Mouse (Mus musculus) cerebral cortex, adult 2 months (tissue): ENCODE measurements around the gene Bin2.

Experiments used
- WGBS: fragments of 180-500 bp; shearing (Covaris S2); methylation state at CpG from one replicate; pipeline ENCODE4 v1.1.7; 2018; 5-methylcytosine and 5-hydroxymethylcytosine counted together

Bin2 gene

DNA sequence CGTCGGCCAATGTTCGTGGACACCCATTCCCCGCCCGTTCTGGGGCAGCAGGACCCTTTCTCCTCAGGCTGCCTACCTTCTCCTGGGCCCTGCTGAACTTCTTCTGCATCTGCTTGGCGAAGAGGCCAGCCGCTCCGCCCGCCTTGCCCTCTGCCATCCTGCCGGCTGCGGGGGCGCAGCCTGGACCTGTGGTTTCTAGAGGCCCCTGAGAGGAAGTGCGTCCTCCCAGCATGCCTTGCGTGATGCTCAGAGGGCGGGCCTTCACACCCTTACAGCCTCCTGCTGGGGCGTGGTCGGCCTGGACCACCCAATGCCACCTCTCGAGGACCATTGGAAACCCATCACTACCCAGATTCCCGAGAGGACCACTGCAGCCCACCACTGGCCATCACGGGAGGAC is at the start of gene Bin2:
Gene Bin2, minus strand, starts transcription at position 217 of the 400 bp plus-strand sequence.
- WGBS = 81% methylated on average over 20 of the region's 20 CpGs

GRCm38 (mm10) chr15:100718572-100718971 is 49.2 kb upstream of the Bin2 start:
- WGBS = 84% methylated on average over 11 of the region's 11 CpGs

GRCm38 (mm10) chr15:100717933-100718332 is 48.6 kb upstream of the Bin2 start:
- 86% methylated on average over 6 of the region's 6 CpGs for WGBS

DNA sequence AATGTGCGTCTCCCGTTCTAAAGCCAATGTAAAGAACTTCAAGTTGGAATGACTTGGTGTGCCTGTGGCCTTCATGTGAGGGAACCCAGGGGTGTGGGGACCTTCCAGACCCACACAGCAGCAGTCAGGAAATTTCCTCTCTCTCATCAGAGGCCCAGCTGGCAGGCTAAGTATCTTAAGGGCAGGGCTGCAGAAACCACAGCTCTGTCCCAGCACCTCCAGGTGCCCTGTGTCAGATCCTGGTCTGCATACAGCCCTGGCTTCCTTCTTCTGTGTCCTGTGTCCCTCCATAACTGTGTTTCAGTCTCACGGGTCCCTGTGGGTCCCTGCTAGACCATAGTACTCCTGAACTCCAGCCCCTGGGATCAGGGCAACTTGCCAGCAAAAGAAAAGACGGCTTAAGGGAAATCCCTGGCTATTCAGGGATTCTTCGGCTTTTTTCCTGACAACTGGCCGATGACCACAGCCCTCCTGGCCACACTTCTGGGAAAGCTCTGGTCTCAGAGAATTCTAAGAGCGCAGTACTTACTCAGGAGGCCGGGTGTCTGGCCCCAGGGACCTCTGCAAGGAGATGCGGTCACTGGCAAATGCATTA is 46.1 kb upstream of the Bin2 start:
- 70% methylated on average over 9 of the region's 9 CpGs for WGBS

GRCm38 (mm10) chr15:100714470-100714869 is 45.1 kb upstream of the Bin2 start:
- WGBS = 85% methylated on average over 8 of the region's 8 CpGs

GRCm38 (mm10) chr15:100710838-100711237 is 41.5 kb upstream of the Bin2 start:
- 88% methylated on average over 6 of the region's 6 CpGs for WGBS

DNA sequence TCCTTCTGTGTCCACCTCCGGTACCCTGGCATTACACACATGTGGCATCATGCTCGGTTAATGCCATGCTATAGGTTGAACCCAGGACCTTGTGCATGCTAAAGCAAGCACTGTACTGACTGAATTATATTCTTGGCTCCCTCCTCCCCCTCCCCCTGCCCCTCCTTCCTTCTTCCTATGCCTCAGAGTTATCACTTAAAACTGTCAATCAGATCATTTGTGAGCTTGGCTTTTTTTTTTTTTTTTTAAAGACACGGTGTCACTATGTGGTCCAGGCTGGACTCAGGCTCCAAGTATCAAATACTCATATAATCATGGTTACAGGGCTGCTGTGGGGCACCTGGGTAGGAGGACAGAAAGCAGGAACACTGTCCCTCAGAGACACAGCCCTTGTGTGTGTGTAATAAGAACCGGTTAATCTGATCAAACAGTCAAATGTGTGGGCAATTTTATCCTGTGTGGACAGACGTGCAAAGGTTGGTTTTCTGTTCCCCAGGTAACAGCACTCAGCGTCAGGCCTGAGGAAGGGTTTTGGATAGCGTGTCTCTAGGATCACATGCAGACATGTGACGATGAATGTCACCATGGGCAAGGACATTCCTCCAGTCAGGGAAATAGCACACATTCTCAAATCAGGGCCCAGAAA is 39.2 kb upstream of the Bin2 start:
- WGBS = 88% methylated on average over 8 of the region's 8 CpGs

- 80% methylated on average over 8 of the region's 8 CpGs for WGBS
These were observed 36.9 kb upstream of the Bin2 start for GRCm38 (mm10) chr15:100706226-100706625.

GRCm38 (mm10) chr15:100705376-100705775 is 36.0 kb upstream of the Bin2 start:
- WGBS = 85% methylated on average over 1 of the region's 1 CpGs

DNA sequence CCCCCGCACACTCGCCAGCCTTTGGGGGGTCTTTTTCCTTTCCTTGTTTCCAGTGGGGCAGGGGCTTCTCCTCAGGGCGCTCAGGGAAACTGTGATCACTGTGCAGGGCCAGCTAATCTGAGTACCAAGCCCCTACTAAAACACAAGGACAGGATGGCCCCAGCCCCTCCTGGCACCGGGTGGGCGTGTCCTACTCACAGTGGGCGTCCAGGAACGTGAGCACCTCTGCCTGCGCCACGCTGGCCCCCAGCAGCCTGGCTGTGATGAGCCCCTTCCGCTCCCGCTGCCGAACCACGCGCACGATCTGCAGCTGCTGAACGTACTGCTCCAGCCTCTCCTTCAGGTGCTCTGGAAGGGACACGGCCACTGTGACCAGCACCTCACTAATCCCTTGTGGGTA is 34.6 kb upstream of the Bin2 start:
- 29% methylated on average over 17 of the region's 17 CpGs for WGBS

DNA sequence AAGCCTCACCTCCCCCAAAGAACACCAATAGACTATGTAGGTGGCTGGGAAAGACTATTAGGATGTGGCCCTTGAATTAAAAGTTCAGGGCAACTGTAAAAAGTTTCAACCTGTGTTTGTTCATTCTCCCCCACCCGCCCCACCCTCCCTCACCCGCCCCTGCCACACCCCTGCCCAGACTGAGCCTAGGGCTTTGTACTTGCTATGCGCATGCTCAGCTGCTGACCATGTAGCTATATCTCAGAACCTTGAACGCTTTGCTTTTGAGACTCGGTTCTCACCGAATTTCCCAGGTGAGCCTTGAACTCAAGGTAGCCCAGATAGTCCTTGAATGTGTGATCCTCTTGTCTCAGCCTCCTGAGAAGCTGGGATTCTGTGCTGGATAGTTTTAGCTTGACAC is 32.5 kb upstream of the Bin2 start:
- WGBS = 83% methylated on average over 6 of the region's 6 CpGs

- WGBS = 49% methylated on average over 10 of the region's 10 CpGs
These were observed 31.8 kb upstream of the Bin2 start for GRCm38 (mm10) chr15:100701108-100701507.

GRCm38 (mm10) chr15:100700424-100700823 is 31.1 kb upstream of the Bin2 start:
- 66% methylated on average over 5 of the region's 5 CpGs for WGBS

DNA sequence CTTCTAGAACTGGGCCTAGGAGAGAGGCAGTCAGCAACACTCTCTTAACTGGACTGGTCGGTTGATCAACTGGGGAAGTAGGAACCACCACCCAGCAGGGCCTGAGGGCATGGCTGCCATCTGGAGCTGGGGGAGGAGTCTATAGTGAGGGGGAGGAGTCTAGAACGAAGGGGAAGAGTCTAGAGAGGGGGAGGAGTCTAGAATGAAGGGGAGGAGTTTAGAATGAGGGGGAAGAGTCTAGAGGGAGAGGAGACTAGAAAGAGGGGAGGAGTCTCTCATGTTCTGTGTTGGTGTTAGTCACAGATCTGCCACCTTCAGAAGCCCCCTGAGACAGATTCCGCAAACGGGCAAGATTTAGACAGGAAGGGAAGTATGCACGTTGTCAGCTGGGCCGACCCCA is 30.0 kb upstream of the Bin2 start:
- 66% methylated on average over 6 of the region's 6 CpGs for WGBS

DNA sequence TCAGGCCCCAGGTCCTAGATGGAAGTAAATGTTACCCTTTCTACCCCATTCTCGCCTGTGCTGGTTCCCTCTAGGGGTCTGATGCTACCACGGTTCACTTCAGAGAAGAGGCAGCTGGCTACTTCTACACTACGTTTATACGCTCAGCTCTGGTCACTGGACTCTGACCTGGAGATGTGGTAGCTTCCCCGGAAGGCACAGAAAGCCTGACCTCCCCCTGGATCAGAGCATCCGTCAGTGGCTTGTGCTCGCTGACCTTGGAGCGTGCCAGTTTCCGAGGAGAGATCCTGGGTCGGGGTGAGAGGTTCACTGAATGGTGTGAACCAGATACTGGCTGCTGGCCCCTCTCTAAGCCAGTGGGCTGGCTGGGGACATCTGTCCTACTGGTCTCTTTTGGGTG is 28.7 kb upstream of the Bin2 start:
- 85% methylated on average over 10 of the region's 10 CpGs for WGBS

GRCm38 (mm10) chr15:100694406-100694805 is 25.1 kb upstream of the Bin2 start:
- WGBS = 64% methylated on average over 9 of the region's 9 CpGs

DNA sequence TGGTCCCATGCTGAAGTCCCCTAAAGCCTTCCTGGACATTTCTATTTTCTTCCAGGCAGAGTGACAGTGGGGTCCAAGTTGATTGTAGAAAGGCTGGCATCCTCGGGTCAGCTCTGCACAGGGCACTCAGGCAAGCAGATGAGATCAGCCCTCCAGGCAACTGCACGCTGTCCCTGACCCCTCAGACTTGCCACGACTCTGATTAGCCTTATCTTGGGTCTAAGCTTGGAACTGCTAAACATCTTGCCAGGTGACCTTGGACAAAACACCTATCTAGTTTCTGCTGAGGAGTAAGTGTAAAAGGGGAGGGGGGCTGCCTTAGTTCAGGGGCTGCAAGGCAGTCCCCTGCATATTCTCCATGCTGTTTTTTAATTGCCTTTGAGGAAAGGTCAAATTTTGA is 22.6 kb upstream of the Bin2 start:
- WGBS = 93% methylated on average over 3 of the region's 3 CpGs

GRCm38 (mm10) chr15:100687430-100687971 is 18.1 kb upstream of the Bin2 start, which contains the start of gene Cela1:
Cela1 (minus strand) TSS chr15:100687921.
- 80% methylated on average over 8 of the region's 8 CpGs for WGBS

GRCm38 (mm10) chr15:100686989-100687388 is 17.6 kb upstream of the Bin2 start:
- WGBS = 18% methylated on average over 12 of the region's 12 CpGs

- WGBS = 55% methylated on average over 6 of the region's 6 CpGs
These were observed 17.1 kb upstream of the Bin2 start for GRCm38 (mm10) chr15:100686434-100686833.

DNA sequence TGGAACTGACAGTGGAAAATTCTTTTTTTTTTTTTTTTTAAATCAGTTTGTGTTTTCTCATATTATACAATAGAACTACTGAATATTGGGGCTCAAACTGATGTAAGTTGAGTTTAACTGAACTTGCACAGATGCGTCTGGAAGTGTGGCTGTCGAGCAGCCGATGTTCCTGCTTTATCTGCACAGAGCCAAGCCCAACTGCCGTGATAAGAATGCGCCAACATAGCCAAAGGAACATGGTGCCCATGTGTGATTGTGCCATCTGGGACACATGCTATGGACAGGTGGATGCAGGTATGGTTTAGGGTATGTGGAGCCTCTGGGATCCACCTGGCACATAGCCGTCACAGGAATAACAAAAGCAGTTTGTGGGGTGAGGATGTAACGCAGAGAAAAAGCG is 16.5 kb upstream of the Bin2 start:
- 87% methylated on average over 8 of the region's 8 CpGs for WGBS

DNA sequence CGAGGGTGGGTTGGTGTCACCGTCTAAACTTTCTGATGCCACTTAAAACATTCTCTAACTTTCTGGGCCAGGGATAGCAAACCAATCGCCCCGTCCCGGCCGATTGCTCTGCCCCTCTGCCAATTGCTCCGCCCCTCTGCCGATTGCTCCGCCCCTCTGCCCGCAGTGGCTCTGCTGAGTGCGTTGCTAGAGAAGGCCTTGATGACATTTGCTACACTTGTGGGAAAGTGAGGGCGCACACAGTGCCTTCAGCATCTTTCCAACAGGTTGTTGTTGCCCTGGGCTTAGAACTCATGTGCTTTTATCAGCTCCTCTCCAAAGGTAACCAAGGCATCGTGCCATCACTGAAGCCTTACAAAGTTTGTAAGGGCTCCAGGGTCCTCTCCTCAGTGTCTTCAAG is 15.9 kb upstream of the Bin2 start:
- WGBS = 46% methylated on average over 13 of the region's 13 CpGs

DNA sequence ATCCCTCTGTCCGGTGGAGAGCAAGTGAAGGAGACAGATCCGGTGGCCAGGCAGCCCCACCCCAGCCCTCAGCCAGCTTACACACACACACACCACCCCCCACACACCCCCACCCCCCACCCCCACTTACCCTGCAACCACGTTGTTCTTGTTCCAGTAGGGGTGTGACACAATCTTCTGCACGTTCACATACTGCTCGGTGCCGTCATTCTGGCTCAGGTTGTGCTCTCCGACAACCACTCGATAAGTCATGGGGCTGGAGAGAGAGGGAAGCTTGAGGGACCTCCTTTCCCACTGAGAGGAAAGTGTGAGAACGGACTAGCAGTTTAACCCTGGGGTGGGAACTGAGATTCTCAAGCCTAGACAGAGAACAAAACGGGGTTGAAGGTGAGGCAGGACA is 15.1 kb upstream of the Bin2 start:
- WGBS = 73% methylated on average over 10 of the region's 10 CpGs
